Mouse (Mus musculus): ENCODE measurements around the gene Pate2.

DNA sequence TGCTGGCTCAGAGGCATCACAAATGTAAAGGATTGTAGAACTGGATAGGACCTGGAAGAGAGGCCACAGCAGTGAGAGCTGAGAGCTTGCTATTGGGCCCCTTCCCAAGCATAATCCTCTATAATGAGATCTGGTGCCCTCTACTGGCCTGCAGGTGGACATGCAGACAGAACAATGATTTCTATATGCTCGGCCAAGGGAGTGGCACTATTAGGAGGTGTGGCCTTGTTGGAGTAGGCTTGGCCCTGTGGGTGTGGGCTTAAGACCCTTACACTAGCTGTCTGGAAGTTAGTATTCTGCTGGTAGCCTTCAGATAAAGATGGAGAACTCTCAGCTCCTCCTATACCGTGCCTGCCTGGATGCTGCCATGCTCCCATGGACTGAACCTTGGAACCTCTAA, 35.0 kb upstream of the Pate2 start:
- TF ChIP-seq CTCF (IDR thresholded peaks at IDR 0.05) (peak; percentile 96), EP300 (IDR thresholded peaks at IDR 0.05; ENCODE audit: insufficient read depth, low read depth, low read length) (0 out of 2 replicates have a peak, but pooled peaks have one; percentile 49)

Measured in heart, adult 2 months (tissue).